Mouse (Mus musculus): ENCODE data around the gene Slc4a5. TPM values are rescaled to one million over a fixed set of nuclear protein-coding genes. Genes with fewer than 3 reads are reported as not detected.

Slc4a5 gene
- polyA plus RNA-seq (2015; fragmentation: Illumina TruSeq; extraction: RNeasy Lipid Tissue Mini Kit (QIAGEN cat#74804); ENCODE audit: low read depth, low replicate concordance), result 1.6 TPM

GRCm38 (mm10) chr6:83219814-83220213 is at the start of gene Slc4a5:
Gene Slc4a5, plus strand, starts transcription at chr6:83219828.

GRCm38 (mm10) chr6:83325525-83326393 is 106.1 kb downstream of the Slc4a5 start, which contains the start of the genes Mthfd2 and Mob1a:
Gene Mthfd2, minus strand, starts transcription at chr6:83325908.
Gene Mob1a, plus strand, starts transcription at chr6:83326016.

DNA sequence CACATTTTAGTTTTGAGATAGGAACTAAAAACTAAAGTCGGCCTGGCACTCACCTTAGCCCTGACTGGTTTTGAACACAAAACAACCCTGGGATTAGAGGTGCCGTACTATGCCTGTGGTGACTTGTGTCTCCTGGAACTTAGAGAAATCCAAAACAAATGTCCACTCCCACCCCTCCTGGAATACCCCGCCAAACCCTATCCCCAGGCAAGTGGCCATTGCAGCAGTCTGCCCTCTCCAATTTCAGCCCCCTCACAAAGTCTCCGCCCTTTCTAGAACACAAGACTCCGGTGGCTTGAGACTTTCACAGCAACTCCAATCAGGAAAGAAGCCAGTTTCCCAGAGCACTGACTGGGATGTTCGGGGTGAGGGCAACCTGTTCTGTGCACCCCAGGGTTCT is 129.2 kb downstream of the Slc4a5 start, which contains the start of gene Bola3:
TSS of gene Bola3 (plus strand) at position 275 of the 400 bp plus-strand sequence.

Other genes starting within 250 kb of the Slc4a5 start
- gene Dok1, start 186.4 kb upstream of the Slc4a5 start, polyA plus RNA-seq (2015; fragmentation: Illumina TruSeq; extraction: RNeasy Lipid Tissue Mini Kit (QIAGEN cat#74804); ENCODE audit: low read depth, low replicate concordance), result 1.1 TPM
- 3.7 TPM for gene Loxl3, start 185.7 kb upstream of the Slc4a5 start, polyA plus RNA-seq (2015; fragmentation: Illumina TruSeq; extraction: RNeasy Lipid Tissue Mini Kit (QIAGEN cat#74804); ENCODE audit: low read depth, low replicate concordance)
- 130 TPM for gene Aup1, start 165.3 kb upstream of the Slc4a5 start, polyA plus RNA-seq (2015; fragmentation: Illumina TruSeq; extraction: RNeasy Lipid Tissue Mini Kit (QIAGEN cat#74804); ENCODE audit: low read depth, low replicate concordance)
- 47.0 TPM for gene Htra2, start 164.6 kb upstream of the Slc4a5 start, polyA plus RNA-seq (2015; fragmentation: Illumina TruSeq; extraction: RNeasy Lipid Tissue Mini Kit (QIAGEN cat#74804); ENCODE audit: low read depth, low replicate concordance)
- gene Dqx1, start 162.0 kb upstream of the Slc4a5 start, polyA plus RNA-seq (2015; fragmentation: Illumina TruSeq; extraction: RNeasy Lipid Tissue Mini Kit (QIAGEN cat#74804); ENCODE audit: low read depth, low replicate concordance), result 0.34 TPM
- not detected for gene Tlx2, start 149.5 kb upstream of the Slc4a5 start, polyA plus RNA-seq (2015; fragmentation: Illumina TruSeq; extraction: RNeasy Lipid Tissue Mini Kit (QIAGEN cat#74804); ENCODE audit: low read depth, low replicate concordance)
- gene Pcgf1, start 142.0 kb upstream of the Slc4a5 start, polyA plus RNA-seq (2015; fragmentation: Illumina TruSeq; extraction: RNeasy Lipid Tissue Mini Kit (QIAGEN cat#74804); ENCODE audit: low read depth, low replicate concordance), result 39.5 TPM
- not detected for gene Lbx2, start 133.5 kb upstream of the Slc4a5 start, polyA plus RNA-seq (2015; fragmentation: Illumina TruSeq; extraction: RNeasy Lipid Tissue Mini Kit (QIAGEN cat#74804); ENCODE audit: low read depth, low replicate concordance)
- gene Ccdc142, start 118.2 kb upstream of the Slc4a5 start, polyA plus RNA-seq (2015; fragmentation: Illumina TruSeq; extraction: RNeasy Lipid Tissue Mini Kit (QIAGEN cat#74804); ENCODE audit: low read depth, low replicate concordance), result 1.9 TPM
- 4.3 TPM for gene Gm42688, start 118.2 kb upstream of the Slc4a5 start, polyA plus RNA-seq (2015; fragmentation: Illumina TruSeq; extraction: RNeasy Lipid Tissue Mini Kit (QIAGEN cat#74804); ENCODE audit: low read depth, low replicate concordance)
- 109 TPM for gene Mrpl53, start 110.8 kb upstream of the Slc4a5 start, polyA plus RNA-seq (2015; fragmentation: Illumina TruSeq; extraction: RNeasy Lipid Tissue Mini Kit (QIAGEN cat#74804); ENCODE audit: low read depth, low replicate concordance)
- gene Mogs, start 104.3 kb upstream of the Slc4a5 start, polyA plus RNA-seq (2015; fragmentation: Illumina TruSeq; extraction: RNeasy Lipid Tissue Mini Kit (QIAGEN cat#74804); ENCODE audit: low read depth, low replicate concordance), result 21.4 TPM
- gene Wbp1, start 98.3 kb upstream of the Slc4a5 start, polyA plus RNA-seq (2015; fragmentation: Illumina TruSeq; extraction: RNeasy Lipid Tissue Mini Kit (QIAGEN cat#74804); ENCODE audit: low read depth, low replicate concordance), result 53.1 TPM
- 16.5 TPM for gene Ino80b, start 94.4 kb upstream of the Slc4a5 start, polyA plus RNA-seq (2015; fragmentation: Illumina TruSeq; extraction: RNeasy Lipid Tissue Mini Kit (QIAGEN cat#74804); ENCODE audit: low read depth, low replicate concordance)
- 108 TPM for gene Rtkn, start 84.4 kb upstream of the Slc4a5 start, polyA plus RNA-seq (2015; fragmentation: Illumina TruSeq; extraction: RNeasy Lipid Tissue Mini Kit (QIAGEN cat#74804); ENCODE audit: low read depth, low replicate concordance)
- 30.7 TPM for gene Wdr54, start 63.4 kb upstream of the Slc4a5 start, polyA plus RNA-seq (2015; fragmentation: Illumina TruSeq; extraction: RNeasy Lipid Tissue Mini Kit (QIAGEN cat#74804); ENCODE audit: low read depth, low replicate concordance)
- gene 1700003E16Rik, start 63.4 kb upstream of the Slc4a5 start, polyA plus RNA-seq (2015; fragmentation: Illumina TruSeq; extraction: RNeasy Lipid Tissue Mini Kit (QIAGEN cat#74804); ENCODE audit: low read depth, low replicate concordance), result 25.7 TPM
- gene Dctn1, start 53.9 kb upstream of the Slc4a5 start, polyA plus RNA-seq (2015; fragmentation: Illumina TruSeq; extraction: RNeasy Lipid Tissue Mini Kit (QIAGEN cat#74804); ENCODE audit: low read depth, low replicate concordance), result 208 TPM
- 11.2 TPM for gene Mthfd2, start 106.1 kb downstream of the Slc4a5 start, polyA plus RNA-seq (2015; fragmentation: Illumina TruSeq; extraction: RNeasy Lipid Tissue Mini Kit (QIAGEN cat#74804); ENCODE audit: low read depth, low replicate concordance)
- gene Mob1a, start 106.2 kb downstream of the Slc4a5 start, polyA plus RNA-seq (2015; fragmentation: Illumina TruSeq; extraction: RNeasy Lipid Tissue Mini Kit (QIAGEN cat#74804); ENCODE audit: low read depth, low replicate concordance), result 20.1 TPM
- gene Bola3, start 129.3 kb downstream of the Slc4a5 start, polyA plus RNA-seq (2015; fragmentation: Illumina TruSeq; extraction: RNeasy Lipid Tissue Mini Kit (QIAGEN cat#74804); ENCODE audit: low read depth, low replicate concordance), result 79.8 TPM
- 11.8 TPM for gene Tet3, start 239.3 kb downstream of the Slc4a5 start, polyA plus RNA-seq (2015; fragmentation: Illumina TruSeq; extraction: RNeasy Lipid Tissue Mini Kit (QIAGEN cat#74804); ENCODE audit: low read depth, low replicate concordance)